Mouse (Mus musculus): ENCODE results near the gene Klc3.
A peak's percentile ranks its signal among the peaks of the same experiment; 100 is the strongest.

The Klc3 gene

DNA sequence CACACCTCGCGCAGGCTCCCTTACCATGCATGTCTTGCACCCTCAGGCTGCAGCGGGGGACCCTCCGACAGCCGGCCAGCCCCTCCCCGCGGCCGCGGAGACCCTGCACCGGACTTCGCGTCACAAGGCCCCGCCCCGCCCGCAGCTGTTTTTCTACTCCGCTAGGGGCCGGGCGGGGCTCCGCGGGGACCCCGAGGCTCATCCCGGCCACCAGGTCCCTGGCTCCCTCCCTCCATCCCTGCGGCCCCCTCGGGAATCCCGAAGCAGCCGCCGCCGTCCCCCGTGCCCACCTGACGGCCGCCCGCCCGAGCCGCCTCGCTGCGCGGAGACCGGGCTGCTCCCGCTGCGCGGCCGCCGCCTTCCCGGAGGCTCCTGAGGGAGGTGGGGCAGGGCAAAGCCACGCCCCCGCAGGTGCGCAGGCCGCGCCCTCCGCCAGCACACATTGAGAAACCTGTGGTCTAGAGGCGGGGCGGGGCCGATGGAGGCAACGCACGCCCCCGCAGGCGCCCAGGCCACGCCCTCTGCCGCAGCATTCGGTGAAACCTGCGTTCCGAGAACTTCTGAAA lies at the start of gene Klc3:
Gene Klc3, minus strand, starts transcription at position 374 of the 566 bp plus-strand sequence.
- DNase-seq (ENCODE audit: low read depth, low spot score), result peak; percentile 36

DNA sequence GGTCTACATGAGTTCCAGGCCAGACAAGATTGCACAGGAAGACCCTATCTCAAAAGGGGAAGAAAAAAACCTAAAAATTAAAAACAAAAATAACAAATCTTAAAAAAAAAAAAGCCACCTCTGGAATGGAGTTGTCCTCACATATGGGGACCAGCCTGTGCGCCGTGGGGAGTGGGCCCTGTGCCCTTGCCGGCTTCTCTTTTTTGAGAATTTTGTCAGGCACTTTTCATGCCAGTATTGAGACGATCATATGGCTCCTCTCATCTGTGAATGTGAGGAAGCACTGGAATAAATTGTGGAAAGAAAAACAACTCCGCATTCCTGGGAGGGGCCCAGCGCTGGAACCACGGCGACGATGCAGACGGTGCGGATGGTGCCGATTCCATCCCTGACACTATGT lies 45.3 kb upstream of the Klc3 start:
- DNase-seq (ENCODE audit: low read depth, low spot score), result no peak

DNA sequence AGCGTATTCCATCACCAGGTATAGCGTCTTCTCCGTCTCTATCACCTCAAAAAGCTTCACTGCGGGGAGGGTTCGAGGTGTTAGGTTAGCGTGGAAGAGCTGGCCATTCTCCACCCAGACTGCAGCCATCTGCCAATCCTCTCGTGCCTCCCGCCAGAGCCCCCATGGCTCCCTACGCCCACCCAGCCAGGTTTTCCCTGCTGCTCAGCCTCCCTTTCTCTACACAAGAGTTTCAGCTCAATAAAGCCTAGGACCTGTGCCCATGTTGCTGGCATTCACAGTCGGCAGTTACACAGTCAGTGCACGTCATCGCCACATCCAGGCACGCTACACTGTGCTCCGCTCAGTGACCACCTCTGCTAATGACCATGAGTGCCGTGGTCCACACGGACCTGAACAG lies 43.8 kb upstream of the Klc3 start:
- DNase-seq (ENCODE audit: low read depth, low spot score), result no peak

DNA sequence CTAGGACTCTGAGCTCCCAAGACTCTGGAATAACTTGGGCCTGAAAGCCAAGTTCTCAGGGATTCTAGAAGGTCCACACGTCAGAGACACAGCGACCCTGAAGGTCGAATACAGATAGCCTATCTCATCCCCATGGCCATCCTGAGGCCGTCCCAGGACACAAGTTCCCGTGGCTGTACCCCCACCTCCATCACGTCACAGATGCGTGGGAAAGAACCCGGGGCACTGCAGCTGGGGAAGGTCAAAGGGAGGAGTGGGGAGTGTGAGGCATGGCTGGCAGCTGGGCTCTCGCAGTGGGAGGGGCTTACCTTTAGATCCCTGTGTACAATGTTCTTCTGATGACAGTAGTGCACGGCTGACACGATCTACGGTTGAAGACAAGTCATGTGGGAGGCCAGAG lies 40.9 kb upstream of the Klc3 start:
- DNase-seq (ENCODE audit: low read depth, low spot score), result no peak

DNA sequence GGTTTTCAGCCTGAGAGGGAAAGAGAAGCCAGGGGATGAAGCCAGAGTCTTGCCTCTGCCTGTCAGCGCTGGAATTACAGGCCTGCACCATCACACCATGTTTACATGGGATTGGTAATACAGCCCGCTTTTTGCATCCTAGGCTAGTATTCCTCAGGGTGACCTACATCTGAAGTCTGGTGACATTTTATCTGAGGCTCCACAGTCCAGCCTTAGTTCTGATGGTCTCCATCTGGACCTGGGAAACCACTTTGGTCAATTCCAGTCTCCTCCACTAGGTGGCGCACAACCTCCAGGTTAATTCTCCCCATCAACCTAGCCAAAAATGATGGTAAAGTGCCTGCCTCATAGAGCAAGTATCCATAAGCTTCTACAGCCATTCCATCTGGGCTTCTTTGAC lies 39.4 kb upstream of the Klc3 start:
- DNase-seq (ENCODE audit: low read depth, low spot score), result peak; percentile 81

DNA sequence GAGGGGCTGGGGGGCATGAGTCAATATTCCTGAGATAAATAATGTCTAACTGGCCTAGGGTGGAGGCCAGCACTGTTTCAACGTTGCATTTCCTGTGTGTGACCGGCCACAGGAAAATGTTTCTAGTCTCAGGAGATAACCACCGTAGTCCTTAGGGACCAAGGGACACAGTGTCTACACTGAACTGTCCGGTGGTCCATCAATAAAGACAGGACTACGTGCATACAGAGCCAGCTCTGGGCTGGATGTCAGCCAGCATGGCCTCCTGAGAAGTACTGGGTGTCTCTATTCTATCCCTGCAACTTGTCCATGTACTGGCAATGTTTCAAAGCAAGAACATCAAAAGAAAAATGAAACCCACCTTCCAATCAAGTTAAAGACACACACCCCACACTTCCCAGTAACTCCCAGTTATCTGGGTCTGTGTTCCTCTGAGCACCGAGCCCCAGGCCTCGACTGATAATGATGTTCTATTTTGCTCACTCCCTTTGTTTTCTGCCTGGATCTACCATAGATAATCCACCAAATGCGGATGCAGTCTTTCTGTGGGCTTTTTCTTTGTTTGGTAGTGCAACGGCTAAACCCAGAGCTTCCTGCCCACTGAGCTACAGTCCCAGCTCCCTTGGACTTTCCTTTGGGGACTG lies 37.7 kb upstream of the Klc3 start:
- DNase-seq (ENCODE audit: low read depth, low spot score), result no peak

DNA sequence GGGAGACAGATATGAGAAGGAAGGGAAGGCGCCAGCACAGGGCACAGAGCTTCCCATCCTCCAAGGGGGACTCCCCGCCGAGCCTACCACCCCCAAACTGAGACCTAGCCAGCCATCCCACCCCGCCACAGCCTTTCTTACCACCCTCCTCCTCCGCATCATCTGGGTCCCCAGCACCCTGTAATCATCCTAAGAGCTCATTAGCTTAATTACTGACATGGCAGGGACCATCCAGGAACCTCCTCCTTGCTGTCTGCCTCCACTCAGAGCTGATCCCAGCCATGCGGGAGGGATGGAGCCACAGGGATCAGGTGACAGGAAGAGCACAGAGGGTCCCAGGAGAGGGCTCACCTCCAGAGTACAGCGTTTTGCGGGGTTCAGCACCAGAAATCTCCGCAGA lies 33.1 kb upstream of the Klc3 start:
- no peak for DNase-seq (ENCODE audit: low read depth, low spot score)

DNA sequence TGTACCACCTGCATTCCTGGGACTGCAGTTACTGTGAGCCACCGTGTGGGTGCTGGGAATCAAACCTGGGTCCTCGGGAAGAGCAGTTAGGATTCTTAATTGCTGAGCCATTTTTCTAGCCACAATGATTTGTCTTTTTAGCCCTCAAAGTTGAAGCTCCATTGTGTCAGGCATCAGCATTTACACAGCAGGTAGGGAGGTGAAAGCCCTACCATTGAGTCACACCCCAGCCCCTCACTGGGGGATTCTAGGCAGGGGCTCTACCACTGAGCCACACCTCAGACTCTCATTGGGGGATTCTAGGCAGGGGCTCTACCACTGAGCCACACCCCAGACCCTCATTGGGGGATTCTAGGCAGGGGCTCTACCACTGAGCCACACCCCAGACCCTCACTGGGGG lies 32.4 kb upstream of the Klc3 start:
- DNase-seq (ENCODE audit: low read depth, low spot score), result no peak

DNA sequence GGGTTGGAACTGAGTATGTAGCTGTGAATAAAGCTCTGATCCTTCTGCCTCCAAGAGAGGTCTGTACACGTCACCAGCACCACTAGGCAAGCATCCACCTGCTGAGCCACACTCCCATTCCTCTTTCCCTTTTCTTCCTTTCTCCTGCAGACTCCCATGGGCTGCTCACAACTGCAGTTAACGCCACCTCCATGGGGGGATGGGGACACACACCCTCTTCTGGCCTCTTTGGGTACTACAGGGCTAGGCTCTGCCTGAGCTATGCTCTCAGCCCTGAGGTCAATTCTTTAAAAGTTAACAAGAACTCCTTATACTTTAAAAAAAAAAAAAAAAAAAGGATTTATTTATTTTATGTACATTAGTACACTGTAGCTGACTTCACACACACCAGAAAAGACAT lies 28.6 kb upstream of the Klc3 start:
- DNase-seq (ENCODE audit: low read depth, low spot score), result no peak

DNA sequence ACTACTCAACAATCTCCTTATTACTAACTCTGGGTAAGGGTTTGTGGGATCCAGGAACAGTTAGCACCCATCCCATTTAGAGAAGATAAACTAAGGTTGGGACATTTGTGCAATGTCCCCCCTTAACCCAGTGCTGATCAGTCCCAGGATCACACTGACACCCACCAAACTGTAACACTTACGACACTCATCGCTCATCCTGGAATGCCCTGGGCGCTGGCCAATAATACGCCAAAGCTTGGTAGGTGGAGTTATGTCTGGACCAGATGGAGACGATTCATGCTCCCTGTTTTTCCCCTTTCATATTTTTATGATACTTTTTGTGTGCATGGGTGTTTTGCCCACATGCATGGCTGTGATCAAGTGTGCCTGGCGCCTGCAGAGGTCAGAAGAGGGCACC lies 26.5 kb upstream of the Klc3 start:
- no peak for DNase-seq (ENCODE audit: low read depth, low spot score)

DNA sequence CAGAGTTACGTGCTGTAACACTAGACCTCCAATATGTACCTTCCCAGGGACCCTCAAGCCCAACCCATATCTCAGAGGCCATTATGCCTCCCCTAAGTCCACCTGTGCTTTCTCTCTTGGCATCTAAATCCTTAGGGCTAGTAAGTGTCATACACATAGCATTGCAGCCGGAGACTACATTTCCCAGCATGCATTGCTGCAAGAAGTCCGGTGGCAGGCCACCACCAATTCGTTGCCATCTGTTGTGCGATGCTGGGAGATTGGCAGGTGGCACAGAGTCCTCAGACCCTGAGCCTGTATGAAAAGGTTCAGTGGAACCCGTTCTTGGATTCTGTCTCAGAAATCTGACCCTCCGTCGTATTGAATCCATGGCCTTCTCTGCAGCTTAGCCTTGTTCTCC lies 25.8 kb upstream of the Klc3 start:
- DNase-seq (ENCODE audit: low read depth, low spot score), result no peak

DNA sequence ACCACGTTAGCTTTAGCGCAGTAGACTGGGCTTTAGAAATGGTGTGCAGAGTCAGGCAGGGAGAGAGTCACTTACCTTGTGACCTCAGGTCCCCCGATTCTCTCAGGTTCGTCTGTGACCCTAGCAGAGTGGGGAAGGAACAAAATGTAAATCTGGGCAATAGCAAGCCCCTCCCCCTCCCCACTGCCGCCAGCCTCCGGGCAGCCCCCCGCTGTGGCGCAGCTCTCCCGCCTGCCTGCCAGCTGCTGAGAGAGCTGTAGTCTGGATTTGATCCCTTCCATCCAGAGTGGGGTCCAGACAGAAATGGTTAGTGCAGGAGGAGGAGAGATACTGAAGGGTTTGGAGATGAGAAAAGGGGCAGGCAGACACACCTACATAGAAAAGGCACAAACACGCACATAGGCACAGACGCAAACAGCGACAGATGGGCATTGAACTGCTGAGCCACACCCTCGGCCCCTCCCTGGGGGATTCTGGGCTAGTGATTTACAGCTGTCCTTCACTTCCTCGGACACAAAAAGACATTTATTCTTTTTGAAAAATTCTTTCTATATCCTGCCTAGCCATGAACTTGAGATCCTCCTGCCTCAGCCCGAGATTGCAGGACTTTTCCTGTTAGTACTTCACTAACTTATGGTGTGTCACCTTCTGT lies 24.2 kb upstream of the Klc3 start:
- no peak for DNase-seq (ENCODE audit: low read depth, low spot score)

DNA sequence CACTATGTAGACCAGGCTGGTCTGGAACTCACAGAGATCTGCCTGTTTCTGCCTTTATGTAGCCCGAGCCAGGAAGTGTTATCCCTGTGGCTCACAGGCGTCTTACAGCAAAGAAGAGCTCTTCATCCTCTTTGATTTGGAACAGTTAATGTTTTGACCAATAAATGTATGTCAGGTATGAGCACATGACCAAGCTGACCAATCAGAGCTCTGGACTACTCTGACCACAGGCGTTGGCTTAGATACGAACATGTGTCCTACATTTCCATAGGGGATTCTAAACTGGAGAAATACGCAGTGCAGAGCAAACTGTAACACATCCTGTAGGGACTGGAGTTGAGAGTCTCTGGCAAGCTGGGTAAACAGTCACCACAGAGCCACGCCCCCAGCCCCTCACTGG lies 23.0 kb upstream of the Klc3 start:
- DNase-seq (ENCODE audit: low read depth, low spot score), result no peak

DNA sequence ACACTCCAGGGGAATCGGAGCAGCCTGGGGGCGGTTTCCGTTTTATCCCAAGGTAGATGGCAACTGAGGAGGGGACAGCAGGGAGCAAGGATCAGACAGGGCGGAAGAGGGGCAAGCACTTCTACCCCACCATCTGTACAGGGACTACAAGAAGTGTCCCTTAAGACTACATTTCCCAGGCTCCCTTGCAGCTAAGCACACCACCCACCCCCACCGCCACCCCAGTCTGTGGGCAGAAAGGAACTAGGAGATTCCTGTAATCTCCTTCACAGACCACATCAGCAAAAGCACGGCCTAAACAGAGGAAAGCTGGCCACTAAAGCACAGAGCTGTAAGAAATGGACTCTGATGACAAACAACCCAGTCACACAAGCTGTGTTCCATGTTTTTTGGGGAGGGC lies 22.4 kb upstream of the Klc3 start:
- no peak for DNase-seq (ENCODE audit: low read depth, low spot score)

DNA sequence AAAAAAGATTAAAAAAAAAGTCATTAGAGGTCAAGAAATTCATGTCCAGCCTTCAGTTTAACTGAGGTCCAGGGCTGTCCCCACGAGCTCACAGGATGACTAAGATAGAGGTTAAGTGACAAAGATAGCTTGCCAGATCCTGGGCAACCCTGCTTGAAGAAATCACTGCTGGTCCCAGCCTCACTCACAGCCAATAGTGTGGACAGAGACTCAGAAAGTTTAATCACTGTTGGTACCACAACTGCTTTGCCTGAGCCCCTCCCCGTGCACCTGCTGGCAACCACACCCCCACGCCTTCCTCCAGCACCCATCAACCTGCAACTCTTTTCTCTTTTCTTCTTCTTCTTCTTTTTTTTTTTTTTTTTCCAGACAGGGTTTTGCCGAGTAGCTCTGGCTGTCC lies 20.1 kb upstream of the Klc3 start:
- DNase-seq (ENCODE audit: low read depth, low spot score), result no peak

DNA sequence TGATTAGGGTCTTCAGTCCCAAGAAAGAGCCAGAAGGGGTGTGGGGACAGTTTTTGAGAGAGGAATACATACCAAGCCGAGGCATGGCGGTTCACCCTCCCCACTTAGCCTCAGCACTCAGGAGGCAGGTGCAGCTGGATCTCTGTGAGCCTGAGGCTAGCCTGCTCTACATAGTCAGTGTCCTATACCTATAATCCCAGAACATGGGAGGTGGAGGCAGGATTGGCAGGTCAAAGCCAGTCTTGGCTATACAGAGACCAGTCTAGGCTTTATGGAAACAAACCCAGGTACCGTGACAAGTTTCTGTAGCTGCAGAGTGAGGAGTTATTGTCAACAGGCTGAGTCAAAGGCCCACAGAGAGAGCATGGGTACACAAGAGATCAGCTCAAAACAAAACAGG lies 19.2 kb upstream of the Klc3 start:
- DNase-seq (ENCODE audit: low read depth, low spot score), result no peak

DNA sequence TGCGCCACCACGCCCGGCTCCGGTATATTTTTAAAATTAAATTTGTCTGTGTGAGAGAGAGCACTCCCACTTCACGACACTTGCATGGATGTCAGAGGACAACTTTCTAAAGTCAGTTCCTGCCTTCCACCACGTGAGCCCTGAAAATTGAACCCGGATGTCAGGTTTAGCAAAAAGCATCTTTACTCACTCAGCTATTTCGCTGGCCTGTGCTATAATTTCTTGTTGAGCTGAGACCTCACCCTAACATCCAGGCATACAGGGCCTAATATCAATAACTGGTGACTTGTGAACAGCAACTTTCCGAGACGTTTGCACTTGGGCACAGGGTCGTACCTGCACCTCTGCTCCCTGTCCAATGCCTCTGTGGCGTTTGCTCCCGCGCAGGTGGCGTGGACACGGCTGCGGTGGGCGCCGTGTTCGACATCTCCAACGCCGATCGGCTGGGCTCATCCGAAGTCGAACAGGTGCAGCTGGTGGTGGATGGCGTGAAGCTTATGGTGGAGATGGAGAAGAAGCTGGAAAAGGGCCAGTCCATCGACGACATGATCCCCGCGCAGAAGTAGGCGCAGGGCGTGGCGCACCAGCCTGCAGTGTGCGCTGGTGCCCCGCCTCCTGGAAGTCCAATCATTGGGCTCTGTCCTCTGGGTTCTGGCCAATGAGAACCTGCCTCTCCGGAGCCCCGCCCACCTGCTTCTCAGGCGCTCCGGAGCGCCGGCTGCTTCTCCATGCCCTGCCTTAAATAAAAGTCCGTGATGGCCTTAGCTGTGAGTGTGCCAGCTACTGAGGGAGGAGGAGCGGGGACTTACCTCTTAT lies 17.1 kb upstream of the Klc3 start:
- peak; percentile 88 for DNase-seq (ENCODE audit: low read depth, low spot score)

DNA sequence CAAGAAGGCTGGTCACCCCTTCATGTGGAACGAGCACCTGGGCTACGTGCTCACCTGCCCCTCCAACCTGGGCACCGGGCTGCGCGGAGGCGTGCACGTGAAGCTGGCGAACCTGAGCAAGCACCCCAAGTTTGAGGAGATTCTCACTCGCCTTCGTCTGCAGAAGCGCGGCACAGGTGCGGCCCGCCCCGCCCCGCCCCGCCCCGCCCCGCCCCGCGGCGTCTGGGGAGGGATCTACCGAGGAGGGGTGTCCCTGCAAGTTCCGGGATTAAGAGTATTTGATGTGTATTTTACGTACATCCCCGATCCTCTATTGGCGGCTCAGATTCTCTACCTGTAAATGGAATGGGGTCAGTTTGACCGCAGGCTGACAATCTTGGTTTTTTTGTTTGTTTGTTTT lies 16.2 kb upstream of the Klc3 start:
- no peak for DNase-seq (ENCODE audit: low read depth, low spot score)

DNA sequence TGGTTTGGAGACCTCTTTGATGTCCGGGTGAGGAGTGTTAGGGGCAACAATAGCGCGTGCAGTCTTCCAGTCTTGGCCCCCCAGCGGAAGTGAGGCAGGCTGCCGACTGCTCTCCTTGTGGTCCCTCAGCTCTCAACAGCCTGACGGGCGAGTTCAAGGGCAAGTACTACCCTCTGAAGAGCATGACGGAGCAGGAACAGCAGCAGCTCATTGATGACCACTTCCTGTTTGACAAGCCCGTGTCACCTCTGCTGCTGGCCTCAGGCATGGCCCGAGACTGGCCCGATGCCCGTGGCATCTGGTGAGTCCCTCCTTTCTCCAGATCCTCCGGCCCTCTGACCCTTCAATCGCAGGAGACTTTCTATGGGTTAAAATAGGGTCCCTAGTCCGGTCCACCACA lies 12.7 kb upstream of the Klc3 start:
- DNase-seq (ENCODE audit: low read depth, low spot score), result no peak

DNA sequence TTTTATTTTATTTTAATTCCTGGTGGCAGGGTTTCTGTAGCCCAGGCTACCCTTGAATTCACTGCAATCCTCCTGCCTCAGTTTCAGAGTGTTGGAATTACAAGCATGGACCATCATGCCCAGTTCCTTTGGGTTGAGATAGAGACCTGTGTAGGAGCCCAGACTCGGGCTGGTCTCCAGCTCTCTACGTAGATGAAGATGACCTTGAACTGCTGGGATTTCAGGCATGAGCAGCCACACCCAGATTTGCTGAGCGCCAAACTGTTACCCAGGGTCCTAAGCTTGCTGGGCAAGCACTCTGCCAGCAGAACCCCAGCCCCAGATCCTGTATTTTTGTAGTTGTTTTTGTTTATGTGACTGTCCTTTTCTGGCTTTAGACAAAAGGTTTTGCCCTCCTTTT lies 9.6 kb upstream of the Klc3 start:
- no peak for DNase-seq (ENCODE audit: low read depth, low spot score)

DNA sequence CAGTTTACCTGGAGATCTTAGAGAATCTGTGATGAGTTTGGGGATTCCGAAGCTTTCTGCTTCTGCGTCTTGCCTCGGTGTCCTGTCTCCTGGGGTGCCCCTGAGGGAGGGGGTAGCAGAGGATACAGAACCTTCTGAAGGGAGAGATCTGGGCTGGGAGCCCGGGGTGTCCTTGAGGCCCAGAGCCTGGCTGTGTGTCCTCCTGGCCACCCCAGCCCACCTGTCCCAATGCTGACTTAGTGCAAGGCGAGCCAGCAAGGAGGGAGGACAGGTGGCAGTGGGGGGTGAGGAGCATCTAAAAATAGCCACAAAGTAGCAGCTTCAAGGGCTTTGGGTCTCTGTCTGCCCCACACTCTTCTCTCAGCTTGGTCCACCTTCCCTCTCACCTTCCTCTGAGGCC lies 7.9 kb upstream of the Klc3 start:
- no peak for DNase-seq (ENCODE audit: low read depth, low spot score)

DNA sequence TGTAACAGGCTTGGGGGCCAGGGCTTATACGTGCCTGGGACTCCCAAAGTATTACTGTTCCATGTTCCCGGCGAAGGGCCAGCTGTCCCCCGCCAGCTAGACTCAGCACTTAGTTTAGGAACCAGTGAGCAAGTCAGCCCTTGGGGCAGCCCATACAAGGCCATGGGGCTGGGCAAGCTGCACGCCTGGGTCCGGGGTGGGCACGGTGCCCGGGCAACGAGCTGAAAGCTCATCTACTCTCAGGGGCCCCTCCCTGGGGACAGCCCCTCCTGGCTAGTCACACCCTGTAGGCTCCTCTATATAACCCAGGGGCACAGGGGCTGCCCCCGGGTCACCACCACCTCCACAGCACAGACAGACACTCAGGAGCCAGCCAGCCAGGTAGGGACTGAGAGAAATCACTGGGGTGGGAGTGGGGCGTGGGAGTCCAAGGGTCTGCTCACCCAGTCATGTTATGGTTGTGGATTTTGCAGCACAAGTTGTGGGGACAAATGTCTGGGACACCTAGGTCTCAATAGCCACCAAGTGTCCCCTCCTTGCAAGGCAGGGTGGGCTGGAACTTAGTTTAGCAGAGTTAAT lies 7.0 kb upstream of the Klc3 start:
- DNase-seq (ENCODE audit: low read depth, low spot score), result no peak

All from mesoderm, embryonic 11.5 days (tissue).